Mouse (Mus musculus): ENCODE measurements around the gene Slc26a10. TPM values are rescaled to one million over a fixed set of nuclear protein-coding genes. Genes with fewer than 3 reads are reported as not detected.
"Not testable (repeated sequence)": the region's sequence is repeated elsewhere in the genome, so short reads cannot be mapped to it uniquely, and the experiment has no call there.

The Slc26a10 gene
- polyA plus RNA-seq, 1 experiment from 2014 or later, result 2.2 TPM

GRCm38 (mm10) chr10:127197104-127197503 is 16.7 kb upstream of the Slc26a10 start:
- Histone ChIP-seq H3K4me1 (peaks cover 25% of the 10 kb centered on the region), H3K4me3 (replicated peaks) (no peak overlapping the region), H3K36me3 (replicated peaks) (peaks cover 51% of the 10 kb centered on the region), H3K9ac (no peak overlapping the region), H3K4me2 (no peak overlapping the region), H3K27ac (0 out of 2 replicates have a peak overlapping the region, but pooled peaks have one; percentile 19), H3K9me3 (no peaks in the 10 kb centered on the region), H3K27me3 (no peaks in the 10 kb centered on the region)
- WGBS, result 93% methylated on average over 8 of the region's 8 CpGs
- ATAC-seq (ENCODE audit: low FRiP score), result no peak

DNA sequence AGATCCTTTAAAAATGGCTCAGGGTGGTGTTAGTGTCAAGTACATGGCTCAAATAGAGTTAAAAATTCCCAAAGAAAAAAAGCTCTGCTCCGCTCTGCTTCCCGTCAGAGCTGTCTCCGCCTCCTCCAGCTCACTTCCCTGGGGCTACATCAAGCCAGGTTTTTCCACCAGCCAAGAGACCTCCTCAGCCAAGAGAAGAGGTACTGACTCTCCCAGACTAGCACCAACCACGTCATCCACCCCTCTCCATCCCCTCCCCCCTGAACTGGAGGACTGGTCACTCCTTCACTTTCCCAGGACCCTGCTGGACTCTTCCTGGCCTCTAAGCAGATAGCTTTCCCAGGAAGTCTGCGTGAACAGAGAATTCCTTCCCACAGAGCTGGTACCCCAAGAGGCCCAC is 15.9 kb upstream of the Slc26a10 start:
- H3K36me3 ChIP-seq (replicated peaks), result peaks cover 52% of the 10 kb centered on the region
- whole genome bisulfite sequencing, result 6% methylated on average over 5 of the region's 5 CpGs

DNA sequence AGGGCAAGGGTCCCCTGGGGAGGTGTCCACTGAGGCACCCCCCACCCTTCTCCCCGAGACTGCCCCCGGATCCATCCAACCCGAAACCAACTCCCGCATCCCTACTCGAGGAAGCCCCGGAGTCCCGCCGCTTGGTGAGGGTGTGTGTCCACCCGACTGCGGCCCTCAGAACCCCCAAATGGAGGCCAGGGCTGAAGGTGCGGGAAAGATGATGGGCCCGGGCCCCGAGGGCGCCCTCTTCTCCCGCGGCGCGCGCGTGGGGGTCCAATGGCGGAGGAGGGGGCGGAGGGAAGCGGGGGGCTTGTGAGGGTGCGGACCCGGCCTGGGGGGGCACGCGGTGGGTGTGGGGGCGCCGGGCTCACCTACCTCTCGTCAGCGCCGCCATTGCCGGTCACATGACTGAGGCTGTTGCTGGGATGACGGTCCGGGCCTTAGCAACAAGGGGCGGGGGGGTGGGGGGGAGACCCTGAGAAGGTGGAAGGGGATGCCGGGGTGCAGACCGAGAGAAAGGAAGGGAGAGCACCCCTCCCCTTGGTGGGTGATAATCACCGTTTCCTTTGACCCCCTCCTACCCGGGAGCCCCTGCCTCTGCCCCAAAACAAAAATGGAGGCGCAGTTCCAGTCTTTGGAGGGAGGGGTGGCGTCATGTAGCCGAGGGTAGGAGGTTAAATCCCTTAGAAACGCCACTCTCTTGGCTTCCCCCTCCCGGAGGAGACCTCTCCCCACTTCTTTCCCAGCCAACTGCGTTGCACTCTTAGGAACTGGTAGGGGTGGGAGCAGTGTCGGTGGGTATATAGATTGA is 15.1 kb upstream of the Slc26a10 start, which contains the start of gene Dtx3:
TSS of gene Dtx3 (minus strand) at position 401 of the 802 bp plus-strand sequence.
- under 1% methylated on average over 45 of the region's 47 CpGs for WGBS
- Histone ChIP-seq H3K27ac (peak within 1 kb of the TSS; percentile 83), H3K4me2 (peak within 1 kb of the TSS; percentile 86), H3K27me3 (no peaks in the 10 kb centered on the region), H3K4me3 (replicated peaks) (peak within 1 kb of the TSS; percentile 62), H3K4me1 (peaks cover 29% of the 10 kb centered on the region), H3K9ac (peak within 1 kb of the TSS; percentile 85), H3K9me3 (no peaks in the 10 kb centered on the region), H3K36me3 (replicated peaks) (peaks cover 53% of the 10 kb centered on the region)
- ATAC-seq (ENCODE audit: low FRiP score), result peak; percentile 76

More for the DNA sequence above, 15.9 kb upstream of the Slc26a10 start:
- Histone ChIP-seq H3K4me1 (peaks cover 25% of the 10 kb centered on the region), H3K9ac (peak overlapping the region; percentile 85), H3K27ac (peak overlapping the region; percentile 83), H3K27me3 (no peaks in the 10 kb centered on the region), H3K9me3 (no peaks in the 10 kb centered on the region), H3K4me3 (replicated peaks) (peak overlapping the region; percentile 62), H3K4me2 (peak overlapping the region; percentile 86)
- peak; percentile 28; the same call in 1 of the 2 replicates for ATAC-seq (ENCODE audit: low FRiP score)

GRCm38 (mm10) chr10:127194428-127195327 is 14.2 kb upstream of the Slc26a10 start:
- H3K9ac ChIP-seq, result peak overlapping the region; percentile 85
- peak; percentile 59 for ATAC-seq (ENCODE audit: low FRiP score)
- H3K9me3 ChIP-seq, result no peaks in the 10 kb centered on the region
- 22% methylated on average over 22 of the region's 22 CpGs for WGBS
- H3K36me3 ChIP-seq (replicated peaks), result peaks cover 45% of the 10 kb centered on the region
- H3K4me2 ChIP-seq, result peak overlapping the region; percentile 86
- no peaks in the 10 kb centered on the region for H3K27me3 ChIP-seq
- H3K27ac ChIP-seq, result peak overlapping the region; percentile 83
- peaks cover 37% of the 10 kb centered on the region for H3K4me1 ChIP-seq
- H3K4me3 ChIP-seq (replicated peaks), result peak overlapping the region; percentile 62

GRCm38 (mm10) chr10:127193011-127193410 is 12.6 kb upstream of the Slc26a10 start:
- no peaks in the 10 kb centered on the region for H3K9me3 ChIP-seq
- H3K4me3 ChIP-seq (replicated peaks), result no peak overlapping the region
- H3K4me1 ChIP-seq, result peaks cover 51% of the 10 kb centered on the region
- WGBS, result 79% methylated on average over 9 of the region's 9 CpGs
- no peak for ATAC-seq (ENCODE audit: low FRiP score)
- no peak overlapping the region; the same call in 1 of the 2 replicates for H3K9ac ChIP-seq
- peaks cover 28% of the 10 kb centered on the region for H3K36me3 ChIP-seq (replicated peaks)
- H3K27ac ChIP-seq, result no peak overlapping the region
- H3K4me2 ChIP-seq, result no peak overlapping the region
- H3K27me3 ChIP-seq, result no peaks in the 10 kb centered on the region

GRCm38 (mm10) chr10:127192057-127192328 is 11.5 kb upstream of the Slc26a10 start:
- not testable (repeated sequence) for ATAC-seq (ENCODE audit: low FRiP score); H3K27me3 ChIP-seq; H3K4me2 ChIP-seq; H3K4me3 ChIP-seq (replicated peaks); H3K9me3 ChIP-seq; H3K27ac ChIP-seq; H3K9ac ChIP-seq
- Histone ChIP-seq H3K4me1 (peaks cover 61% of the 10 kb centered on the region), H3K36me3 (replicated peaks) (peaks cover 22% of the 10 kb centered on the region)
- 81% methylated on average over 1 of the region's 1 CpGs for WGBS

- Histone ChIP-seq H3K27ac (0 out of 2 replicates have a peak overlapping the region, but pooled peaks have one; percentile 88), H3K4me3 (replicated peaks) (no peak overlapping the region), H3K4me2 (no peak overlapping the region), H3K27me3 (no peaks in the 10 kb centered on the region), H3K9me3 (0 out of 2 replicates have a peak, but pooled peaks cover 3% of the 10 kb centered on the region), H3K4me1 (peaks cover 59% of the 10 kb centered on the region), H3K36me3 (replicated peaks) (peaks cover 26% of the 10 kb centered on the region), H3K9ac (no peak overlapping the region)
- 81% methylated on average over 19 of the region's 19 CpGs for WGBS
- ATAC-seq (ENCODE audit: low FRiP score), result no peak
These were observed 11.0 kb upstream of the Slc26a10 start for GRCm38 (mm10) chr10:127191191-127192056.

- no peak for ATAC-seq (ENCODE audit: low FRiP score)
- 0 out of 2 replicates have a peak, but pooled peaks cover 3% of the 10 kb centered on the region for H3K9me3 ChIP-seq
- peak overlapping the region; percentile 72 for H3K4me3 ChIP-seq (replicated peaks)
- 33% methylated on average over 14 of the region's 14 CpGs for WGBS
- H3K36me3 ChIP-seq (replicated peaks), result peaks cover 27% of the 10 kb centered on the region
- H3K4me2 ChIP-seq, result peak overlapping the region; percentile 99
- H3K27ac ChIP-seq, result peak overlapping the region; percentile 88
- no peaks in the 10 kb centered on the region for H3K27me3 ChIP-seq
- H3K4me1 ChIP-seq, result peaks cover 55% of the 10 kb centered on the region
- H3K9ac ChIP-seq, result peak overlapping the region; percentile 94; the same call in 1 of the 2 replicates
These were observed 10.1 kb upstream of the Slc26a10 start for GRCm38 (mm10) chr10:127190398-127191190.

DNA sequence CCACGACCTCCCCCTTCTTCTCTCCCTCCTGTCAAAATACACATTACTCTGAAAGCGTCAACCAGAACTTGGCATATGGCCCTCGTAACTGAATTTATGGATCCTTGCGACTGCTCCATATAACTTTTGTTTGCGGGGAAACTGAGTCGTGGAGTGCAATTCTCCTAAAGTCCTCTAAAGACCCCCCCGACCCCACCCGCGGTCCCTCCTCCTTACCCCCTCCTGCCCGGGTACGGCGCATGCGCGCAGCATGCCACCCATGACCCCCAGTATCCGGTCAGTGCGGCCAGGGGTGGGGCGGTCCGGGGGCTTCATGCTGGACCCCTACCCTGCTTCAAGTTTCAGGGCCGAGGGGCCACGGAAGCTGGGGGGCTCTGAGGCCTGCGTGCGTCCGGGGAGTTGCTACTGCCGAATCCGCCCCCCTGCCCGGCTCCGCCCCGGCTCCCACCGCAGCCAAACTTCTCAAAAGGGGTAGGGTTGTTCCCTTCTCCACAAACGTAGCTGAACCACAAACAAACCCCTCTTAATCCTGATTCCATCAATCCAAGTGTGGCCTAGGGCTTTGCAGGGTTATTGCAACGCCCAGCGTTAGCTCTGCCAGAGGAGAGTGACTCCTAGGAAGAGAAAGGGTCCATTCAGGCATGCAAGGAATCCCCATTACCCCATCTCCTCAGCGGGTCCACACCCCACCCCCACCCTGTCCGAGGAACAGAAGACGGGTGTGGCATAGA is 9.4 kb upstream of the Slc26a10 start, which contains the start of gene Arhgef25:
TSS of gene Arhgef25 (minus strand) at position 433 of the 731 bp plus-strand sequence.
- ATAC-seq (ENCODE audit: low FRiP score), result no peak
- H3K4me1 ChIP-seq, result peaks cover 55% of the 10 kb centered on the region
- WGBS, result 1% methylated on average over 35 of the region's 35 CpGs

GRCm38 (mm10) chr10:127189116-127189650 is 8.7 kb upstream of the Slc26a10 start:
- WGBS, result under 1% methylated on average over 26 of the region's 26 CpGs
- Histone ChIP-seq H3K9me3 (0 out of 2 replicates have a peak, but pooled peaks cover 3% of the 10 kb centered on the region), H3K27me3 (no peaks in the 10 kb centered on the region), H3K9ac (peak overlapping the region; percentile 94), H3K36me3 (replicated peaks) (peaks cover 27% of the 10 kb centered on the region), H3K27ac (peak overlapping the region; percentile 88), H3K4me2 (peak overlapping the region; percentile 99), H3K4me1 (peaks cover 55% of the 10 kb centered on the region), H3K4me3 (replicated peaks) (peak overlapping the region; percentile 72)
- peak; percentile 40 for ATAC-seq (ENCODE audit: low FRiP score)

More for the DNA sequence above, 9.4 kb upstream of the Slc26a10 start, which contains the start of gene Arhgef25:
- H3K36me3 ChIP-seq (replicated peaks), result peaks cover 27% of the 10 kb centered on the region
- peak within 1 kb of the TSS; percentile 94 for H3K9ac ChIP-seq
- peak within 1 kb of the TSS; percentile 88 for H3K27ac ChIP-seq
- peak within 1 kb of the TSS; percentile 99 for H3K4me2 ChIP-seq
- peak within 1 kb of the TSS; percentile 72 for H3K4me3 ChIP-seq (replicated peaks)
- H3K9me3 ChIP-seq, result 0 out of 2 replicates have a peak, but pooled peaks cover 3% of the 10 kb centered on the region
- no peaks in the 10 kb centered on the region for H3K27me3 ChIP-seq

All from forebrain, embryonic 12.5 days (tissue).